Mouse (Mus musculus): ENCODE measurements at regions not wholly inside any gene's neighbourhood (a gene's known extent, or its start where the extent isn't known, plus 50 kb on each side); places are given as distances from the start of the nearest gene placed in this dataset.

DNA sequence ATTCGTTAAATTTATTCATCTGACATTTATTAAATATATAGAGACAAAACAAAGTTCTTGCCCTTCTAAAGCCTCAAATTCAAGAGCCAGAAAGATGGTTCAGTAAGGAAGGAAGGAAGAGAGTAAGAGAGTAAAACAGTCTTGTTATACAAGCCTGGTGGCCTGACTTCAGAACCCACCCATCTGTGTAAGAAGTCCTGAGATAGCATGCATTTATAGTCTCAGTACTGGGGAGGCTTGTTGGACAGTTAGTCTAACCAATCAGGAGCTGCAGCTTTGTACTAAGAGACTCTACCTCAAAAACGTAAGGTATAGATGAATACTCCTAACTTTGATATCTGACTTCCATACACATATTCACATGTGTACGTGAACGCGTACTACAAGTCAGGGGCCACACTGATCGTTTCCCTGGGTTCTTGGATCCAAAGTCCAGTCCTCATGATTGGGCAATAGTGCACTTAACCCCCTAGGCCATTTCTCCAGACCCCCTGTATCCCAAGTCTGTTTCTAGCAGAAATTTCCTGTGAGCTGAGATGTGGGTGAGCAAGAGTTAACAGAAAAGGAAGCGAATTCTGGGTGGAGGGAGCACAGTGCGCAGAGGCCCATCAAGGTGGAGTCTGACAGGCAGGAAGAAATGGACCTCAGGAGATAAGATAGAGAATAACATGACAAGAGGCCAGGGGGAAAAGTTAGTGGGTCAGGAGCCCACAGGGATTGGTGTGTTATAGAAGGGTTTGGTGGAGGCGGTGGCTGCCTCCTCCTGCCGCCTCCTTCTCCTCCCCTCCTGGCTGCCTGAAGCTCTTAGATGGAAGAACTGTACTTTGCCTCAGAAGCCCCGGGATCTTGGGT is 187.0 kb downstream of the Kit start:
- no peak for DNase-seq (ENCODE audit: low spot score in 2 of 2)

DNA sequence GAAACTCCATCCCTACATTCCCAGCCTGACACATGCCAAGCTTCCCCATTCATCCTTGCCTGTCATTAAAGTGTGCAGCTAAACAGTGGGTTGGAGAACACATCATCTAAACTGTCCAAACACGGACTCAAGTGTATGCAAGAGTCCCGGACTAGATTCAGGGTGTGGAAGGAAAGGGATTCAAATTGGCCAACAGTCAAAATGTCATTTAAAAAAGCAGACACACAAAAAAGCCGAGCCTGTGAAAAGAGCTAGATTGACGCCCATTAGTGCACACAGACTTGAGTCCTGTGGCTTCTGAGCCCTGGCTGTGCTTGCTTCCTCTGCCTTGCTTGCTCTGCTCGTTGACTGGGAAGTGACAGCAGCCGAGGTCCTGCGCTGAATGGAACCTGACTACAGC is 181.5 kb downstream of the Kit start:
- no peak for DNase-seq (ENCODE audit: low spot score in 2 of 2)

DNA sequence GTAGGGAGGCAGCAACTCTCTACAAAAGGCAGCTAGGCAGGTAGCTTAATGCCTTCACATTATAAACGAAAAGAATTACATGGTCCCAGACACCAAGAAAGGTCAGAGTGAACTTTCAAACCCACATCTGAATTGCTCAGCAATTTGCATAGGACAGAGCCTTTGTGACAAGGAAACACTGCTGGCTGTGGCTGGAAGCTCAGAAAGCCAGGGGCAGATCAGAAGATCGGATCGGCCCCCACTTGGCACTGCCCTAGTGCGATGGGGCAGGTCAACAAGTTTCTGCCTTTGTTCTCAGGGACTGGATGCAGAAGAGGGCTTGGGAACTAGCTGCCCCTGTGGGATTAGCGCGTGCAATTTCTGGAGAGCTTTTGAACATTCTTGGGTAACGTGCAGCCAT is 179.6 kb downstream of the Kit start:
- no peak for DNase-seq (ENCODE audit: low spot score in 2 of 2)

DNA sequence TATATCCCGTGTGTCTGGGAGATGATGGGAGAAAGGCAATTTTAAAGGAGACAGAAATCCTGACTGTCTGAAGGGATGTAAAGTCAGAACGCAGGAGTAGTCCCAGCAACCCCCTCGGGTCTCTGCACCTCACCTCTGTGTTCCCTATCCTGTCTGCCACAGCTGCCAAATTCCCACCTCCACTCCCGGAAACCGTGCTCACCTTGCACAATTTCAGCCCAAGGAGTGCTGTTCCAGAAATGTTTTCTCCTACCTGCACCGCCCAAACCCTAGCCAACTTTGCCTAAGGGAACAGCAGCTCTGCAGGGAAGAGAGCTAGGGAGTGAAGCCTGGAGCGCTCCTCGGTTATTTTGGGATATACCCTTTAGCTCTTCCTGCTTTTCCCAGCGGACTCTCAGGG is 170.6 kb downstream of the Kit start:
- DNase-seq (ENCODE audit: low spot score in 2 of 2): no peak

DNA sequence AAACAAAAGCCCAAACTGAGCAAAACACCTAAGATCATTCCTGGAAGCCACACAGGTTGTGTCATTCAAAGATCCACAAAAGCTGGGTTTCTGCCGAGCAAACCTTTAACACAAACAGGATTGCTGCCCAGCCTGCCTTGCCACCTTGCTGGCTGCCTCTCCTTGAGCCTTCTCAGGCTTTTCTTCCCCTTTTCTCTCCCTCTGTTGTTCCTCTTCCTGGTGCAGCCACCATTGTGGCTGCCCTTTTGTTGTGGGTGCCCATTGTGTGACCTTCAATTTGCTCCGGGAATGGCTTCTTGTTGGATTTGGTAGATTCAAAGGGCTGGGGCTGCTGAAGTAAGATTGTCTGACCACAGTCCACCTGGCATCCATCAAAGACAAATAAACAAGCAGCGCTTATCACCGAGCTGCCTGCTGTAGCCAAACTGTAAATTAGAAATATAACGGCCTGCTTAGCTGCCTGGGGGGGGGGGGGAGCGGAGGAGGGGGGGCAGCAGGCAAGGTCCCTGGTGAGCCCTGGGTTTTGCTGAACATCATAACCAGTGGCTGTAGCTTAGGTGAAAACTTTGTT is 169.8 kb downstream of the Kit start:
- DNase-seq (ENCODE audit: low spot score in 2 of 2): no peak

DNA sequence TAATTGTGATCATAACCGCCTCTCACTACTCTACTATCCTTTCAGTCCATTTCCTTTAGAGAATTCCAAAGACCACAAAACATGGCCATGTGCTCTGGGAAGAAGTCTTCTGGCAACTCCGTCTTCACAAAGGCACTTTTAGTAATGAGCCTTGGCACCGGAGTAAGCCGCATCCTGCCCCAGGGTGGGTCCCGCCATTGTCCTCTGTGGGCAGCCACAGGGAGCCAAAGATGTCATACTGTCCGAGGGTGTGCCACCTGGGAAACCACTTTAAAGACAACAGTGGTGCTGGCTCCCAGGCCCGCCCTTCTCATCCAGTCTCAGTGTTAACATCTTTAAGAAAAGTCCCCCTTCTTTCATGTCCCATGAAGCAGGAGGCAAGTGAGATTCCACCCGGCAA is 164.6 kb downstream of the Kit start:
- DNase-seq (ENCODE audit: low spot score in 2 of 2): no peak

DNA sequence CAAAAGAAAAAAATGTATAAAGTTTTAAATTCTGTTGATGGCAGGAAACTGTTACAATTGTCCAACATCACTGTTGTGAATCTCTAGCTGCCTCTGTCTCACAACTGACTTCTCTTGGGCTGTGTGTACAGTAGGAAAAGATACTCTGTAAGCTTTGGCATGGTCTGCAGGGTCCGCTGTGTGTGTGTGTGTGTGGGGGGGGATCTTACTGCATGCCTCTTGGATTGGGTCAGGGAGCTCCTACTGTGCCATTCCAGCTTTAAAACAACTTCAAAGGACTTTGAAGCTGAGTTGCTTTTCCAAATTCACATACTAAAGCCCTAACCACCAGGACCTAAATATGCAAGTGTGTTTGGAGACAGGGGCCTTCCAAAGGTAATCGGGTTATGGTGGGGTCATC is 163.7 kb downstream of the Kit start:
- no peak for DNase-seq (ENCODE audit: low spot score in 2 of 2)

DNA sequence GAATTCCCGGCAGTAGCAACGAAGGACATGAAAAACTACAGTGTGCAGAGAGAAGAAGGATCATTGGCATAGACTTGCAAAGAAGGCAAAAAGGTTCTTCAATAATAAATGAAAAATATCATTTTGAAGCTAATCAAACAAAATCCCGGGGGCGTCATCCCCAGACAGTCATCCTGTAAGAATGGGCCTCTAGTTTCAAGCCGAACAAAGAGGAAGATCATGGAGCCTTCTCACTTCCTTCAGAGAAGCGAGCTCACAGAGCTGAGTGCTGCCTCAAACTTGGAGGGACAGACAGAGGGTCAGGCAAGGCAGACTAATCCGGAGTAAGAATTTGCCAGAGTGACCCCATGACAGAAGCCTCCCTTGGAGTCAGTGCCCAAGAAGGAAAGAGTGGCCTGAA is 163.0 kb downstream of the Kit start:
- DNase-seq (ENCODE audit: low spot score in 2 of 2): no peak

DNA sequence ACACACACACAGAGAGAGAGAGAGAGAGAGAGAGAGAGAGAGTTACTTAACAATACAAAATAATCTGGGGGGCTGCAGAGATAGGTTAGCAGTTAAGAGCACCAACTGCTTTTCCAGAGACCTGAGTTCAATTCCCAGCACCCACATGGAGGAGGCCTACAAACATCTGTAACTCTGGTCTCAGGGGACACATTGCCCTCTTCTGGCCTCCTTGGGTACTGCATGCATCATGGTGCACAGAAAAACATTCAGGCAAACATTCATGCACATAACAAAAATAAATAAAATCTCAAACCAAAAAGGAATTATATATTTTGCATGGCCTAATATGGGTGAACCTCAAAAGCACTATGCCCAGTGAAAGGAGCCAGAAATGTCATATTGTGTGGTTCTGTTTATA is 161.6 kb downstream of the Kit start:
- no peak for DNase-seq (ENCODE audit: low spot score in 2 of 2)

DNA sequence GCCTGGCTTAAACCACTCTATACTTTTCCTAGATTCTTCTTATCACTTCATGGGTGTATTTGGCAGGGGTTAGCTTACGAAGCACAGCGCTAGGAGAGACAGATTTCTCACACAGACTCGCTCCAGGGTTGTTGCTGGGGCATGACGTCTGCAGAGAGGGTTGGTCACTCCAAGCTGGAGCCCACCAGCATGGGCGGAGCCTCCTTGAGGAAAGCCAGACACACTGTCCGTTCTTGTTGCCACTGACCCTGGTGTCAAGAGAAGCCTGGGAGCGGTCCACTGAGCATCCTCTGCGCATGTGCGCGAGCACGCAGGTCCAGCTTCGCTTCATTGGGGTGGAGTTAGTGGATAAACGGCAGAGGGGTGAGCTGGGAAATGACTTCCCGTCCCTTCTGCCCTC is 159.8 kb downstream of the Kit start:
- DNase-seq (ENCODE audit: low spot score in 2 of 2): no peak

DNA sequence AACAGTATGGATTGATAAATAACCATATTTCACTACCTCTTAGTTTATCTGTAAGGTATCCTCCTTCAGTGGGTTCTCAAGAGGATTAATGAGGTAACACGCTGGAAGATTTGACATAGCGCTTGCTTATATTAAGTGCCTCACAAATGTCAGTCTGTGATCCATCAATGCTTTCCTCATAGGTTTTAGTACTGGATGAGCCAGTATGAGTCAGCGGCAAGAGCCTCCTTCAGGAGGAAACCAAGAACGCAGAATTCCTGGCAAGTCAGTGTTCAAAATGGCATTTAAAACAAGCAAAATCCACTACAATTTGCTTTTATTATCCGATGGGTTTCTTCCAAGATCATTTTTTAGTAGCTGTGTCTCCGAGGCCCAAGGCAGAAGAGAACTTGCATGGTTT is 159.3 kb downstream of the Kit start:
- no peak for DNase-seq (ENCODE audit: low spot score in 2 of 2)

DNA sequence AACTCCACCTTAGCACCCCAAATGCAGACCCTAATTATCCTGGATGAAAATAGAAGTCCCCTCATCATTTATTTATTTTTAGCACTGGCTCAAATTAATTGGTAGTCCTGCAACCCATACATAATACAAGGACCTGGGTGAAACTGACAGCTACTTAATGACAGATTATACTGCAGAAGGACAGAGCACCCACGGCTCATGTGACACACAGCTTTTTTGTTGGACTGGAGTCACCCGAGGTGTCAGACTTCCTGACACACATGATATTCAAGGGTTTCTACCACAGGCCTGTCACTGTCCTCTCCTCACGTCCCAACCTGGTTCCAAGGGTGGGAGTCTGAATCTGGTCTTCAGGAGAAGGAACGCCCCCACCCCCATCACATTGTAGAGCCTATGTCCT is 156.5 kb downstream of the Kit start:
- no peak for DNase-seq (ENCODE audit: low spot score in 2 of 2)

DNA sequence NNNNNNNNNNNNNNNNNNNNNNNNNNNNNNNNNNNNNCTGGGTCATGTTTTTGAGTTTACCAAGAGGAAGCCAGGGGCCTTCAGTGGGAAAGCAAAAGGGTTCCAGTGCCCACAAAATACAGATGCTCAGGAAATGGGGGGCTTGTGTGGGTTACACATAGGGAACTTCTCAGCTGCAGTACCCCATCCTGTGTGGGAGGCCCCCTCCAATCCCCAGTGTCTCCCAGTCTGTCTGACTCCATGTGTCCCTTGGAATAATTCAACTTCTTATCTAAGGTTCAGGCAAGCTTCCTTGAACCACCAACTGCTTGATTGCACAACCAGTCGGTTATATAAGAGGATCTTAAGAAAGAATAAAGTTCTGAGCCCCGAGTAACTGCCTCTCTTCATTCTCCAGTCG is 156.0 kb downstream of the Kit start:
- DNase-seq (ENCODE audit: low spot score in 2 of 2): no peak

DNA sequence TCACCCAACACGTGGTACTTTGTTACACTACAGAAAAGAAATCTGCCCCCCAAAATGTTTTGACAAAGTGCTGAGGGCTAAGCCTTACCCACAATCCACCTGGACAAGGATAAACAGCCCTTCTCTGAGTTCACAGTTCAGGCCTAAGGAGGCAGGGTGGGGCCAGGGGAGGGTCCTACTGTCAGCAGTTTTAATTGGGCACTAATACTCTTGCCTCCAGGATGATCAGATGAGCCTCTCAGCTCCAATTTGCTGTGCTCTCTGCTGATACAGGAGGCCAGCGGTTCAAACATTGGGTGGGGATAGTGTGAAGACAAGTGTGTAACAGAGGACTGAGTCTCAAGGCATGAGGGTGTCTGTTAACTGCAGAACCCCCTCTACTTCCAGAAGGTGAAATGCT is 146.6 kb downstream of the Kit start:
- DNase-seq (ENCODE audit: low spot score in 2 of 2): no peak

DNA sequence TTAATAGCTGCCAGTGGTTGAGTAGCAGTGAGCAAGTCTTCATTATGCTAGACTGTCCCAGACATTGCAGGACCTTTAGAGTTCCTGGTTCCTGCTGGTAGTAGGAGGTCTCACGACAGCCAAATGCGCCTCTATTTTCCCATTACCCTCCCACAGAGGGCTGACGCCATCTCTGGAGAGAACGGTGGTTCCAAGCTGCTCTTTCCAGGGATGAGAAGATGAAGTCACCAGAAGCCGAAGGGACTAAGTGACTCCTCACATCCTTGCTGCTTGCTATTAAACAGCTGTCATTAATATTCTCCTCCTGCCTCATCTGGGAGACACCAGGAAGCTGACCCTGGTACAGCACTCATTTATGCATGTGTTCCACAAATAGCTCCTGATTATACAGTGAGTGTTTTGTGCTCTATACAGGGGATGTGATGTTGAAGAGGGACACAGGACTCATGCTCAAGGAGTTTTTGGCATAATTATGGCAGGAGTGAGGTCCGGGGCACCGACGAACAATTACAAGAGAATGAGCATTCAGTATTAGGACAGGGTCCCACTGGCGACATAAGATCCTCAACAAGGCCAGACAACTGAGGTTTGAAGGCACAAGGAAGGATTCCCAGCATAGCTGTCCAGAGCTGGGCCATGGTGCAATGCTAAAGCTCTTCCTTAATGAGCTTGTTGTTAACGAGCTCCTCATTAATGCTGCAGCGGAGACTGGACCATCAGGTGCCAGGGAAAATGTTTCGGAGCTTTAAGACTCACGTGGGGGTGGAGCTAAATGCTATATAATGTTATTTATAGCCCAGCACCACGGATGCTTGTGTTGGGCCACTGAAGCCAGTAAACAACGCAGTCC is 145.6 kb downstream of the Kit start:
- DNase-seq (ENCODE audit: low spot score in 2 of 2): no peak

DNA sequence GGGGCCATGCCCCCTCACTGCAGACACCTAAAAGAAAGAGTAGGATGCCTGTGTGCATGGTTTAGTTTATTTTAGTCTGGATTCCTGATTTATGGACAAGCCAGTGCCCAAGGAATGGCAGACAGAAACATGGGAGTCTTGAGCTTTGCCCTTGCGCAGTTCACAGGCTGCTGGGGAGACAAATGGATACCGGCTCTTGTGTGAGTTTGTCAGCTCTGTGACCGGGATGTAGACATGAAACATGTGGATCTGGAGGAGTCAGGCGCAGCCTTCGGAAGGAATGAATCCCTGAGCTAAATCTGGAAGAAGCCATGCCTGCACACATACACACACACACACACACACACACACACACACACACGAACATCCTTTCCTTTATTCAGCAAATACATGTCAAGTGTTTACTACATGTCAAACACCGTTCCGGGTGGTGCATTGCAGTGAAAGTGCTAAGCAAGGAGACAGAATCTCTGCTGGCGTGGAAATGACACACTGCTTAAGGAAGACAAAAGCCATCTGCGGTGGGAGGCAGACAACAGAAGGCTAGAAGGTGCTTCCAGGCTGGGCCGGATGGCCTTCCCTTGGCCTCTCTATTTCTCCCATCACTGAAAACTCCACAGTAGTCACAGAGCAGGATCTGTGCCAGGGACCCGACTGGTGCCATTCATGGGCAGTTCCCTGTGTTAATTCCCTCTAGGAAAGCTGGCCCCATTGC is 144.0 kb downstream of the Kit start:
- DNase-seq (ENCODE audit: low spot score in 2 of 2): no peak
